Mouse (Mus musculus) limb, embryonic 12.5 days (tissue): ENCODE measurements around the gene Snapc4. TPM values are rescaled to one million over a fixed set of nuclear protein-coding genes. Genes with fewer than 3 reads are reported as not detected.
"Not testable (repeated sequence)": the region's sequence is repeated elsewhere in the genome, so short reads cannot be mapped to it uniquely, and the experiment has no call there.

ENCODE experiments used
- ATAC-seq: fragments of 200-750 bp; cut with Nextera tagmentation; 2 replicates; pipeline ENCODE4 v1.8.0; 2017; ENCODE audit warnings: low read depth, moderate TSS enrichment; ENCODE audit not compliant: insufficient number of reproducible peaks, insufficient read depth, low FRiP score, low TSS enrichment
- H3K27ac ChIP-seq: fragments of 300-500 bp; sonication (generic); 2 replicates; pipeline ENCODE4 v1.5.1; 2016; ENCODE audit warnings: mild to moderate bottlenecking, moderate library complexity
- H3K27me3 ChIP-seq: fragments of 300-500 bp; sonication (generic); 2 replicates; pipeline ENCODE4 v1.6.1; 2016; ENCODE audit warnings: mild to moderate bottlenecking, moderate library complexity
- H3K36me3 ChIP-seq: fragments of 300-500 bp; sonication (generic); 2 replicates; pipeline ENCODE4 v1.6.1; 2016; ENCODE audit warnings: mild to moderate bottlenecking, moderate library complexity
- H3K4me1 ChIP-seq: fragments of 300-500 bp; sonication (generic); replicated peaks from 2 replicates; pipeline ENCODE4 v1.6.1; 2016
- H3K4me2 ChIP-seq: fragments of 300-500 bp; sonication (generic); 2 replicates; pipeline ENCODE4 v1.6.1; 2016; ENCODE audit warnings: mild to moderate bottlenecking, moderate library complexity
- H3K4me3 ChIP-seq: fragments of 300-500 bp; sonication (generic); replicated peaks from 2 replicates; pipeline ENCODE4 v1.5.1; 2016; ENCODE audit warnings: mild to moderate bottlenecking
- H3K9ac ChIP-seq: fragments of 300-500 bp; sonication (generic); replicated peaks from 2 replicates; pipeline ENCODE4 v1.6.1; 2016; ENCODE audit warnings: mild to moderate bottlenecking, moderate library complexity
- H3K9me3 ChIP-seq: fragments of 300-500 bp; sonication (generic); 2 replicates; pipeline ENCODE4 v1.6.1; 2016; ENCODE audit warnings: mild to moderate bottlenecking, moderate library complexity
- WGBS: fragments of 180-500 bp; shearing (Covaris S2); methylation state at CpG from one replicate; pipeline ENCODE4 v1.1.7; 2016; 5-methylcytosine and 5-hydroxymethylcytosine counted together
- polyA plus RNA-seq: library from polyadenylated mRNA; unstranded; fragments of >200 nt; fragmentation: Nextera tagmentation; extraction: Ambion mirVana; gene quantifications from 2 replicates; pipeline ENCODE4 v1.2.1, GENCODE M21; 2016

Gene Snapc4
- polyA plus RNA-seq, 1 experiment from 2014 or later: 36.7 TPM

DNA sequence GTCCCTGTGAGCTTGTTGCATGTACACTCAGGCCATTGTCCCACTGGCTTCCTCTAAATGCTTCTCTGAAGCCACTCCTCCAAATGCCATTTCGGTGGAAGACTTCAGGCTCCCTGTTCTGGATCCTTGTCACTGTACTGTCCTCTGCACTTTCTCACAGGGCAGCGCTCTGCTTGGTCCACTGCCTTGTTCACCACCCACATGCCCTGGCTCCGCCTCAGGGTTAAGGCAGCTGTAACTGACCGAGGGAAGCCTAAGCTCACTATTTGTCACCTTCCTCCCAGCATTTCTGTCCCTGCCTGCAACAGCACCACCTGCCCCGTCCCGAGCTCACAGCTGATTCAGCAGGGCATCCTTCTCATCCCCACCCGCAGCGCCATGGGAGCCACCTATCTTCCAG is 22.9 kb upstream of the Snapc4 start:
- peaks cover 72% of the 10 kb centered on the region for H3K36me3 ChIP-seq
- H3K9me3 ChIP-seq: no peaks in the 10 kb centered on the region
- H3K27me3 ChIP-seq: no peaks in the 10 kb centered on the region
- WGBS: 77% methylated on average over 8 of the region's 8 CpGs
- H3K4me1 ChIP-seq: peaks cover 39% of the 10 kb centered on the region
- H3K27ac ChIP-seq: no peak overlapping the region
- H3K9ac ChIP-seq: no peak overlapping the region
- H3K4me2 ChIP-seq: no peak overlapping the region
- ATAC-seq: no peak
- H3K4me3 ChIP-seq: no peak overlapping the region

DNA sequence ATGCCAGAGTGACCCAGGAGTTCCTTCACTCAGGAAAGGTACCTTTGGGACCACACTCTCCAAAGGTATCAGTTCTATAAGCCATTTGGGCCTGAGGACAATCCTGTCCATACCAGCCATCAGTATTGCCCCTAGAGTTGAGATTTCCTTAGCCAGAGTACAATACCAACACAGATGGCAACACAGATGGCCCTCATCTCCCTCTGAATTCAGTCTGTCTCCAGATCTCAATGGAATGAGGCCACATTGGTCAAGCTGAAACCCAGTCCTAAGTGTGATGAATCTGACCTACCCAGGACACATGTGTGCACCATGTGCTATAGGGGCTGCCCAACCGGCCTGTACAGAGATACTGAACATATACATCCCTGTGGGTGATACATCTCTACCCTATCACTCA is 21.8 kb upstream of the Snapc4 start:
- H3K27ac ChIP-seq: no peak overlapping the region
- H3K27me3 ChIP-seq: no peaks in the 10 kb centered on the region
- H3K9me3 ChIP-seq: no peaks in the 10 kb centered on the region
- H3K4me1 ChIP-seq: peaks cover 28% of the 10 kb centered on the region
- no peak overlapping the region for H3K4me3 ChIP-seq
- peaks cover 81% of the 10 kb centered on the region for H3K36me3 ChIP-seq
- H3K4me2 ChIP-seq: no peak overlapping the region
- ATAC-seq: no peak
- no peak overlapping the region for H3K9ac ChIP-seq
- WGBS: 83% methylated on average over 1 of the region's 1 CpGs

DNA sequence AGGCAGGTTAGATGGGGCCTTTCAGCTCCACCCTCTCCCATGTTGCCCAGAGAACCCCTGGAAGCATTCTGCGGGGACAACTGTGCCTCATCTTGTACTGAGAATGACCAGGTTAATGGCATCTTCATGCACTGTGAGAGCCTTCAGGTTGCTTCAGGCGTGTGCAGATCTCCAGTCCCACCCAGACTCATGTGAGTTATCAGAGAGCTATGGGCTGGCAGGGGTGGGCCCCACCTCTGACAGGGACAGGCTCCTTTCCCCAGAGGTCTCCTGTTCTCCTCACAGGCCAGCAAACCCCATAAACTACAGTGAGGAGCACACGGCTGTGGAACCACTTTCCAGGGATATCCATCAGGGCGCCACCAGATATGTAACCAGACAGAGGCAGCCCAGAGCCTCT is 20.6 kb upstream of the Snapc4 start:
- no peaks in the 10 kb centered on the region for H3K27me3 ChIP-seq
- no peak overlapping the region for H3K4me2 ChIP-seq
- peaks cover 16% of the 10 kb centered on the region for H3K4me1 ChIP-seq
- no peaks in the 10 kb centered on the region for H3K9me3 ChIP-seq
- no peak overlapping the region for H3K9ac ChIP-seq
- no peak for ATAC-seq
- H3K36me3 ChIP-seq: peaks cover 83% of the 10 kb centered on the region
- H3K4me3 ChIP-seq: no peak overlapping the region
- no peak overlapping the region for H3K27ac ChIP-seq
- 90% methylated on average over 4 of the region's 4 CpGs for WGBS

DNA sequence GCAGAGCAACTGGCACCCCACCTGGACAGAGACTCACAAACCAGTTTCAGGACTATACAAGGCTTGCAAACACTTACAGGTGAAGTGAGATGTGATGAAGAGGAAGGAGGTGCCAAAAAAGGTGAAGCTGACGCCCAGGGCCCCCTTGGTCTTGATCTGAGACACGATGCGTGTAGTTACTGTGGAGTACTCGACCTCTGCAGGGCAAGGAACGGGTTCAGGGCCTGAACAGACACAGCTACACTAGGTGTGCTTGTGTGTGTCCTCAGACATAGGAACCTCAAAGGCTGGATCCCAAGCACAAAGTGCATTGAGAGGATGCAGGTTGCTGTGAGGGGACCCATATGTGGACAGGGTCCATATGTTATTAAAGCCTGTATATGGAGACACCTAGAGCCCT is 19.8 kb upstream of the Snapc4 start:
- ATAC-seq: no peak
- Histone ChIP-seq H3K27me3 (no peaks in the 10 kb centered on the region), H3K9me3 (no peaks in the 10 kb centered on the region), H3K4me1 (peaks cover 9% of the 10 kb centered on the region; the same call in 1 of the 2 replicates), H3K9ac (no peak overlapping the region), H3K4me2 (no peak overlapping the region), H3K27ac (no peak overlapping the region), H3K36me3 (peaks cover 83% of the 10 kb centered on the region), H3K4me3 (no peak overlapping the region)
- WGBS: 93% methylated on average over 5 of the region's 5 CpGs

DNA sequence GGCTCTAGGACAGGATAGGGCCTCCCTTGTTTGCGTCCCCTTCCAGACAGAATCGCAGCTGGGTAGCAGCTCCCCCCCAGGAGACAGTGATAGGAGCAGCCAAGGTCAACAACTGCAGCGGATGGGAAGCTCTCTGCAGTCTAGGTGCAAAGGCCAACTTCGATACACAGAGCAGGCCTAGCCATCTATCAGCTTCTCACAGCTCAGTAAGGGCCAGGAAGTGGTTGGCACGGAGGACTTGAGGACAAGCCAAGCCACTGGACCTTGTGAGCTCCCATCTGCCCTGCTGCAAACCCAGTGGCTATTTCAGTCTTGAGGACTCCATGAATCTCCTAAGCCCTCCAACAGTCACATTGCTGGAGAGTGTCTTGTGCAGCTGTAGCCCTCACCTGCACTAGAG is 19.2 kb upstream of the Snapc4 start:
- H3K4me1 ChIP-seq: peaks cover 2% of the 10 kb centered on the region; the same call in 1 of the 2 replicates
- no peak overlapping the region for H3K4me2 ChIP-seq
- no peak overlapping the region for H3K27ac ChIP-seq
- H3K9me3 ChIP-seq: no peaks in the 10 kb centered on the region
- 90% methylated on average over 5 of the region's 5 CpGs for whole genome bisulfite sequencing
- no peak overlapping the region for H3K4me3 ChIP-seq
- H3K36me3 ChIP-seq: peaks cover 87% of the 10 kb centered on the region
- no peak for ATAC-seq
- no peak overlapping the region for H3K9ac ChIP-seq
- no peaks in the 10 kb centered on the region for H3K27me3 ChIP-seq

DNA sequence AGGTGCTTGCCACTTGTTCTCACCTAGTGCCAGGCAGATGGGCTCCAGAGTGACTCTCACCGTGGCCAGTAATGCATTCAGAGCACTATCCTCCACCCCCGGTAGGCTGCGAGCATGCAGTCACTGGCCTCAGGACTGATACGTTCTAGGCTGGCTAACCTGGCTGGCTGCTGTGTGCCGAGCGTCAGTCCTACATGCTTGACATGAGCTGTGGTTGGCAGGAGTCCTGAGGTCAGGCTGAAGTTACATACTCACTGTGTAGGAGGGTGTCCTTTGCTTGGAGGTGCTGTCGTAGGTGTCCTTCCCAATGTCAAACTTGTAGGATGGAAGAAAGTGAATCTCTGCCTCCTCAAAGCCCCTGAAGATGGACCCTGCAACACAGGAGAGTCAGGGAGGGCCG is 18.5 kb upstream of the Snapc4 start:
- WGBS: 93% methylated on average over 8 of the region's 8 CpGs
- Histone ChIP-seq H3K36me3 (peaks cover 93% of the 10 kb centered on the region), H3K9ac (no peak overlapping the region), H3K4me1 (no peaks in the 10 kb centered on the region), H3K27ac (no peak overlapping the region), H3K27me3 (no peaks in the 10 kb centered on the region), H3K9me3 (no peaks in the 10 kb centered on the region), H3K4me2 (no peak overlapping the region), H3K4me3 (no peak overlapping the region)
- ATAC-seq: no peak

DNA sequence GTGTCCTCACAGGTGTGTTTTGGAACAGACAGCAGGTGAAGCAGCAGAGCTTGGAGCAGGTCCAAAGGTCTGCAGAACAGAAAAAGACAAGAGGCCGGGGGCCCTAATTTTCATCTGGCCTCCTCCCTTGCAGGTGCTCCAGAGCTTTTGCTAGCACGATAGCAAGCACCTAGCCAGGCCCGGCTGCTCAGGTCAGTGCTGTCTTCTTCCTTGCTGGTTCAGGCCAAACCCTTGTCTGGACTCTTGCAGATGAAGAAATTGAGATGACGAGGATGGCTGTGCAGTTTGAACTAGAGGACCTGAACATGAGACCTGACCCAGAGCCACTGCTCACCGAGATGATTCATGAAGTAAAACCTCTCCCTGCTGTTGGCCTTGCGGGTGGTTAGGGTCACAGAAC is 11.2 kb upstream of the Snapc4 start:
- no peak for ATAC-seq
- peaks cover 19% of the 10 kb centered on the region for H3K4me1 ChIP-seq
- H3K27me3 ChIP-seq: no peaks in the 10 kb centered on the region
- no peaks in the 10 kb centered on the region for H3K9me3 ChIP-seq
- H3K9ac ChIP-seq: no peak overlapping the region
- no peak overlapping the region for H3K27ac ChIP-seq
- H3K36me3 ChIP-seq: peaks cover 76% of the 10 kb centered on the region
- H3K4me3 ChIP-seq: no peak overlapping the region
- 88% methylated on average over 6 of the region's 6 CpGs for WGBS
- H3K4me2 ChIP-seq: no peak overlapping the region

DNA sequence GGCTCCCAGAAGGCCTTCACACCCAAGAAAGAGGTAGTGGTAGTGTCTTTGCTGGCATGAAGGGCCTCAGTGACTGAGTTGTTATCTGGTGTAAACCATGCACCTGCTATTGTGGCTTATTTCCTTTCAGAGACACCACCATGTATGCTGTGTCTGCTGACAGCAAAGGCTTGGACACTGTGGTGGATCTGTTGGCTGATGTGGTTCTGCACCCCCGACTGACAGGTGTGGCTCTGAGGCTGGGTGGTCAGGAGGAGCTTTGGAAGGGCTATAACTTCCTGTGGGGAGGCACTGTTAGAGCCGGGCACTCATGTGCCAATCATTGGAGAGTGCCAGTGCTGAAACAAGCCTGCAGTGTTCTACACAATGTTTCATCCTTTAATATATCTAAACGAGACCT is 10.5 kb upstream of the Snapc4 start:
- Histone ChIP-seq H3K27me3 (no peaks in the 10 kb centered on the region), H3K27ac (no peak overlapping the region), H3K9ac (no peak overlapping the region), H3K4me2 (no peak overlapping the region; the same call in 1 of the 2 replicates), H3K9me3 (no peaks in the 10 kb centered on the region), H3K4me3 (no peak overlapping the region), H3K36me3 (peaks cover 76% of the 10 kb centered on the region), H3K4me1 (peaks cover 19% of the 10 kb centered on the region)
- 84% methylated on average over 3 of the region's 3 CpGs for WGBS
- ATAC-seq: no peak

DNA sequence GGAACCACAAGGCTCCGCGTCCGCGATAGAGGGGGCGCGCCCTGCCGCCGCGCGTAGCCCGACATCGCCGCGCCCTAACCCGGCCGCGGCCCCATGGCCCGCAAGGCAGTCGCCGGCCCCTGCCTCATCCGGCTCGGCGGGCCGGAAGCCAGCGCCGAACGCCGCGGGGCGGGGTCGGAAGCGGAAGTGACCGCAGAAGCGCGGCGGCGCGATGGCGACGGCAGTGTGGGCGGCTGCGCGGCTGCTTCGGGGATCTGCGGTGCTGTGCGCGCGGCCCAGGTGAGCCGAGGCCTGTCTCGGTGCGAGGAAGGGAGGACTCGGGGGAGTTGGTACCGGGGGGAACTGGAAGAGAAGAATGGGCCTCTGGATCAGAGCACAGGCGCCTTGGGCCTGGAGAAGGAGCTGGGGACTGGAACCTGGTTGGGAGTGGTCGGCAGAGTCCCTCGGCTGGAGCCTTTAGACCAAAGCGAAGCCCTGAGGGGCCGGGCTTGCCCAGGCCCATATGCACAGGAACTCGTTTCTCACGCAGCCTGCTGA is 8.8 kb upstream of the Snapc4 start, which contains the start of the genes Entr1 and Pmpca:
Gene Entr1, minus strand, starts transcription at position 163 of the 537 bp plus-strand sequence.
Gene Pmpca, plus strand, starts transcription at position 186 of the 537 bp plus-strand sequence.
- H3K4me1 ChIP-seq: peaks cover 19% of the 10 kb centered on the region
- H3K9me3 ChIP-seq: no peaks in the 10 kb centered on the region
- under 1% methylated on average over 56 of the region's 60 CpGs for WGBS
- peak within 1 kb of the TSS; percentile 97 for H3K4me2 ChIP-seq
- H3K36me3 ChIP-seq: peaks cover 76% of the 10 kb centered on the region
- H3K9ac ChIP-seq: peak within 1 kb of the TSS; percentile 90
- peak within 1 kb of the TSS; percentile 94 for H3K4me3 ChIP-seq
- H3K27me3 ChIP-seq: no peaks in the 10 kb centered on the region
- peak; percentile 84 for ATAC-seq
- H3K27ac ChIP-seq: peak within 1 kb of the TSS; percentile 76

DNA sequence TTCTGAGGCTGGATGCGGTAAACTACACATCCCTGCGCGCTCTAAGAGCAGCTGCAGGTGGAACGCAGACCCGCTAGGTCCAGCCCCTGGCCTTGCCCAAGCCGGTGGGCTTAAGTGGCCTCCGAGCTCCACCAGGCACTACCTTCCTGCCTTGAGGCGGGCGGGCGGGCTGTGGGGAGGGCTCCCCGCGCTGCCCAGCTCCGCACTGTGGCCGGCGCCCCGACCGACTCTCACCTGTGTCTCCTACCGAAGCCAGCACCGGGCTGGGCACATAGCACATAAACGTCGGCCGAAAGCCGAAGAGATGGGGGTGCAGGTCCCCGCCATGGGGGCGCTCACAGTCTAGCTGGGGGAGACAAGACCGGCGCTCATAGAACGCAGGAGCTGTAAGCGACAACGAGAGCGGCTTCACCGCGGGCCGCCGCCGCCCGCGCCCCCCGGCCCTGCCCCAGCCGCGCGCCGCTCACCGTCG is 8.3 kb upstream of the Snapc4 start:
- Histone ChIP-seq H3K4me1 (peaks cover 19% of the 10 kb centered on the region), H3K9ac (peak overlapping the region; percentile 90), H3K9me3 (no peaks in the 10 kb centered on the region), H3K4me2 (peak overlapping the region; percentile 97), H3K36me3 (peaks cover 76% of the 10 kb centered on the region), H3K4me3 (peak overlapping the region; percentile 94), H3K27ac (peak overlapping the region; percentile 76), H3K27me3 (no peaks in the 10 kb centered on the region)
- WGBS: 1% methylated on average over 36 of the region's 45 CpGs
- peak; percentile 67 for ATAC-seq

DNA sequence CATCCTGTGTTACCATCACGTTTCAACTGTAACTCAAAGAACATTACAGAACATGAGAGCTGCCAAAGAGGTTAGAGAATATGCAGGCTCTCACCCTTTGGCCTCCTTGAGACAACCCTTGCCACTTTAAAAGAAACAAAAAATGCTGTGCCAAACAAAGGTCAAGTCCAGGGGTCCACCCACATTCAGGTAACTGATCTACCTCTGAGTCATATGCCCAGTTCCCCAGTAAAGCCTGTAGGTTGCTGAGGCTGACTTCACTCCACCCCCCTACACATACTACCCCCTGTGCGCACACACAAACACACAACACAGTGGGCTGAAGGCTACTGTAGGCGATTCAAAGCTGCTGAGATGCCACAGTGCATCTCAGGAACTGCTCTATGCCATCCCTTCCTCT is 7.3 kb upstream of the Snapc4 start:
- Histone ChIP-seq H3K9ac (no peak overlapping the region), H3K9me3 (no peaks in the 10 kb centered on the region), H3K4me1 (peaks cover 19% of the 10 kb centered on the region), H3K36me3 (peaks cover 76% of the 10 kb centered on the region), H3K27ac (no peak overlapping the region), H3K4me2 (peak overlapping the region; percentile 97), H3K4me3 (peak overlapping the region; percentile 94; the same call in 1 of the 2 replicates), H3K27me3 (no peaks in the 10 kb centered on the region)
- no peak for ATAC-seq
- 87% methylated on average over 3 of the region's 3 CpGs for WGBS

DNA sequence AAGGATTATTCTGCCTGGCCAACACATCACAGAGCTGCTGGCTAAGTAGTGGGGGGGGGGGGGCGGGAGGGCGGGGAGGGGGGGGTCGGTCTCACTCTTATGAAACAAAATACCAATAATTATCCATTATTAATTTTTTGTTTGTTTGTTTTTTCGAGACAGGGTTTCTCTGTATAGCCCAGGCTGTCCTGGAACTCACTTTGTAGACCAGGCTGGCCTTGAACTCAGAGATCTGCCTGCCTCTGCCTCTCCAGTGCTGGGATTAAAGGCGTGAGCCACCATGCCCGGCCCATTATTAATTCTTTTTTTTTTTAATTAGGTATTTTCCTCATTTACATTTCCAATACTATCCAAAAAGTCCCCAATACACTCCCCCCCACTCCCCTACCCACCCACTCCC is 418 bp upstream of the Snapc4 start:
- not testable (repeated sequence) for H3K4me1 ChIP-seq, H3K9me3 ChIP-seq, ATAC-seq, H3K27me3 ChIP-seq
- Histone ChIP-seq H3K4me2 (peak overlapping the region; percentile 93), H3K36me3 (peaks cover 70% of the 10 kb centered on the region), H3K9ac (peak overlapping the region; percentile 80; the same call in 1 of the 2 replicates), H3K4me3 (peak overlapping the region; percentile 87), H3K27ac (peak overlapping the region; percentile 53; the same call in 1 of the 2 replicates)
- 28% methylated on average over 6 of the region's 6 CpGs for WGBS
